ENCODE assay signal across 11 mouse cellular contexts in genomic region chr19:18881162-18881561, GRCm38 (mm10).
"Had no signal": no experiment of that assay in that cellular context is flagged by ENCODE, and none has a peak within 500 bp of the region (broad histone marks: within the 10 kb centered on the region; RNA-seq: fewer than 3 reads in every experiment).

No protein-coding gene starts in this region.

- H3K9me3 ChIP-seq: liver, embryonic 13.5 days had no signal

- DNase-seq: kidney, postnatal 25 days; layer of hippocampus, adult 9-11 months; liver, embryonic 13.5 days; lung, adult 2 months; lung, postnatal 14 days; lung, postnatal 4 days; midbrain, embryonic 14.5 days; thymus, adult 18-20 months; thymus, postnatal 36 days had no signal

- H3K27ac ChIP-seq: kidney, postnatal 0 days; layer of hippocampus, adult 2 months; liver, embryonic 13.5 days had no signal

- H3K4me3 ChIP-seq: layer of hippocampus, adult 2 months; liver, embryonic 13.5 days had no signal

- H3K36me3 ChIP-seq: liver, embryonic 13.5 days had no signal

- H3K27me3 ChIP-seq: liver, embryonic 13.5 days had no signal

- H3K4me2 ChIP-seq: liver, embryonic 13.5 days had no signal

- H3K9ac ChIP-seq: liver, embryonic 13.5 days had no signal

- H3K4me1 ChIP-seq: liver, embryonic 13.5 days had no signal
